Mouse (Mus musculus) limb, embryonic 14.5 days (tissue): Measurements from ENCODE around the gene Tchp. TPM values are rescaled to one million over a fixed set of nuclear protein-coding genes. Genes with fewer than 3 reads are reported as not detected.

ENCODE experiments used
- ATAC-seq: fragments of 200-750 bp; cut with Nextera tagmentation; 2 replicates; pipeline ENCODE4 v1.8.0; 2017; ENCODE audit warnings: low read depth, moderate number of reproducible peaks, moderate TSS enrichment; ENCODE audit not compliant: low FRiP score
- DNase-seq: peaks from one replicate; pipeline ENCODE4 v3.0.0-alpha.2; 2015; ENCODE audit warnings: low spot score
- H3K27ac ChIP-seq: fragments of 300-500 bp; sonication (generic); replicated peaks from 2 replicates; pipeline ENCODE4 v1.5.1; 2014; ENCODE audit warnings: low read depth, mild to moderate bottlenecking, low read length, moderate library complexity, mixed read lengths
- H3K27me3 ChIP-seq: fragments of 300-500 bp; sonication (generic); 2 replicates; pipeline ENCODE4 v1.6.1; 2014; ENCODE audit warnings: low read length, mixed read lengths; ENCODE audit not compliant: control insufficient read depth, insufficient read depth
- H3K36me3 ChIP-seq: fragments of 300-500 bp; sonication (generic); 2 replicates; pipeline ENCODE4 v1.6.1; 2014; ENCODE audit warnings: mild to moderate bottlenecking, low read length, moderate library complexity, mixed read lengths; ENCODE audit not compliant: control insufficient read depth, insufficient read depth
- H3K4me1 ChIP-seq: fragments of 300-500 bp; sonication (generic); 2 replicates; pipeline ENCODE4 v1.6.1; 2014; ENCODE audit warnings: antibody characterized with exemption, low read length, mixed read lengths; ENCODE audit not compliant: control insufficient read depth, insufficient read depth
- H3K4me2 ChIP-seq: fragments of 300-500 bp; sonication (generic); replicated peaks from 2 replicates; pipeline ENCODE4 v1.6.1; 2014; ENCODE audit warnings: low read depth, mild to moderate bottlenecking, low read length, moderate library complexity; ENCODE audit not compliant: severe bottlenecking
- H3K4me3 ChIP-seq: fragments of 300-500 bp; sonication (generic); replicated peaks from 2 replicates; pipeline ENCODE4 v1.5.1; 2014; ENCODE audit warnings: low read length
- H3K9ac ChIP-seq: fragments of 300-500 bp; sonication (generic); 2 replicates; pipeline ENCODE4 v1.6.1; 2014; ENCODE audit warnings: mild to moderate bottlenecking, low read depth, low read length, moderate library complexity; ENCODE audit not compliant: severe bottlenecking
- H3K9me3 ChIP-seq: fragments of 300-500 bp; sonication (generic); 2 replicates; pipeline ENCODE4 v1.6.1; 2016; ENCODE audit warnings: low read length; ENCODE audit not compliant: control insufficient read depth
- POLR2A ChIP-seq: fragments of 200-500 bp; IDR thresholded peaks from 2 replicates; pipeline ENCODE4 v1.8.0; 2012; ENCODE audit warnings: inconsistent platforms, mild to moderate bottlenecking, moderate library complexity, borderline replicate concordance; ENCODE audit not compliant: insufficient read depth, insufficient read length; ENCODE audit errors: extremely low read depth
- WGBS: fragments of 180-500 bp; shearing (Covaris S2); extraction: QIAGEN DNeasy Blood & Tissue Kit; methylation state at CpG from one replicate; pipeline ENCODE4 v1.1.7; 2014; 5-methylcytosine and 5-hydroxymethylcytosine counted together
- polyA plus RNA-seq, 2 experiments: library from polyadenylated mRNA; depleted of rRNA in 1 of 2; stranded (reverse) in 1 of 2; unstranded in 1 of 2; fragments of >200 nt; fragmentation: Nextera tagmentation in 1 of 2; extraction: Ambion mirVana in 1 of 2; gene quantifications; 2 replicates each; pipeline versions ENCODE4 v1.2.1 to v1.2.3; 2012 to 2014

Gene Tchp
- polyA plus RNA-seq, 2 experiments, result 10.7 to 33.6 TPM

- ATAC-seq (no peak), DNase-seq (no peak)
- Histone ChIP-seq H3K9ac (no peak overlapping the region), H3K4me3 (no peak overlapping the region), H3K27ac (no peak overlapping the region), H3K36me3 (peaks cover 77% of the 10 kb centered on the region), H3K4me2 (no peak overlapping the region), H3K9me3 (no peaks in the 10 kb centered on the region), H3K27me3 (no peaks in the 10 kb centered on the region), H3K4me1 (no peaks in the 10 kb centered on the region)
- no peak for TF ChIP-seq POLR2A
- WGBS, result 86% methylated on average over 15 of the region's 20 CpGs
Observed at GRCm38 (mm10) chr5:114719003-114719927, 11.7 kb downstream of the Tchp start.

DNA sequence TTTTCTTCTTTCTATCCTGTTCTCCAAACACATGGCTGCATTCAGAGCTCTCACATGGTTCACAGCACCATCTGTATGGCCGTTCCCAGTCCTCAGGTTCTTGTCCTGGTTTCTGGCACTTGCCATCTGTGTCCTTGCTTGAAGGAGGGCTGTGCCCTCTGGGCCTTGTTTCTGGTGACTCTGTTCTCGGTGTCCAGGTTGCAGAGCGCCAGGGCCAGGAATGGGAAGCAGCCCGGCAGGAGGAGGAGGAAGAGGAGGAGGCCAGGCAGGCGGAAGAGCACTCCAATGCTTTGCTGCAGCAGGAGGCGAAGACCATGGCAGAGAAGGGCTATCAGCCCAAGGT, 12.3 kb downstream of the Tchp start:
- Histone ChIP-seq H3K9ac (no peak overlapping the region), H3K4me3 (no peak overlapping the region), H3K36me3 (peaks cover 71% of the 10 kb centered on the region), H3K27ac (no peak overlapping the region), H3K4me1 (no peaks in the 10 kb centered on the region), H3K4me2 (no peak overlapping the region), H3K27me3 (no peaks in the 10 kb centered on the region), H3K9me3 (no peaks in the 10 kb centered on the region)
- ATAC-seq, result no peak
- TF ChIP-seq POLR2A, result no peak
- no peak for DNase-seq
- WGBS, result 92% methylated on average over 6 of the region's 6 CpGs

DNA sequence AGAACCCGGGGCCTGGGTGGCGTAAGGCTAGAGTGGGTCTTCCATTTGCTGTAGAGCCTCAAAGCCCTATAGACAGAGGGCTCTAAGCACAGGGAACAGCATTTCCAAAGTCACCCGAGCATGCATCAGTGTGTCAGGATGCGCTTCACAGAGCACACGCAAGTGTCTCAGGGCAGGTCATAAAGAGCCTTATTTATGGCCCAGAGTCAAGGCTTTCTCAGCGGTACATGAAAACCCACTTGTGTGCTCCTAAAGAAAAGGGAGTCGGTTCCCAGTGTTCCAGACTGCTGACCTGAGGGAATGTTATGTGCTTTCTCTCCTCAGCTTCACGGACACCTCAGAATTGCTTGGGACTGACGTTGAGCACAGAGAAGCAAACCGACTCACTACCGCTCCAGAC, 13.2 kb downstream of the Tchp start:
- Histone ChIP-seq H3K36me3 (peaks cover 65% of the 10 kb centered on the region), H3K4me1 (no peaks in the 10 kb centered on the region), H3K27ac (no peak overlapping the region), H3K9me3 (no peaks in the 10 kb centered on the region), H3K4me2 (no peak overlapping the region), H3K9ac (no peak overlapping the region), H3K4me3 (no peak overlapping the region), H3K27me3 (no peaks in the 10 kb centered on the region)
- 90% methylated on average over 11 of the region's 11 CpGs for WGBS
- ATAC-seq, result no peak
- TF ChIP-seq POLR2A, result no peak
- DNase-seq, result no peak

DNA sequence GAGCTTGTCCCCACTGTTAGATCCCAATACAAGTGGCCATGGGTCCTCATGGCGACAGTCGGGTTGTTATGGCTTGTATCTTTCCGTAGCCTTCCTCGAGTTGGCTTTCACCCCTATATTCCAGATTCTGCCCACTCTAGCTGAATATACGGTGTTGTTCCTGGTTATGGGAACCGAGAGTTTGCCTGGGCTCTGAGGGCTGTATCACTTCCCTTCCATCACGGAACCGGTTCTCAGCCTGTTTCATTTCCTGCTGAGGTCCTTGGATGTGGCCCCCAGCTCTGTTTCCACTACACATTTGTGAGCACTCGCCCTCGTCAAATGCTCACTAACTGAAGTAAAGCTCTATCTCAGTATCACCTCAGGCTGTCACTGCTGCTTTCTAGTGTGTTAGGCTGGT, 14.4 kb downstream of the Tchp start:
- no peaks in the 10 kb centered on the region for H3K9me3 ChIP-seq
- ATAC-seq (no peak), DNase-seq (no peak)
- H3K4me1 ChIP-seq, result no peaks in the 10 kb centered on the region
- TF ChIP-seq POLR2A, result no peak
- no peak overlapping the region; the same call in 1 of the 2 replicates for H3K27ac ChIP-seq
- H3K9ac ChIP-seq, result no peak overlapping the region
- no peak overlapping the region for H3K4me3 ChIP-seq
- H3K27me3 ChIP-seq, result no peaks in the 10 kb centered on the region
- H3K36me3 ChIP-seq, result peaks cover 57% of the 10 kb centered on the region
- no peak overlapping the region for H3K4me2 ChIP-seq
- WGBS, result 90% methylated on average over 10 of the region's 10 CpGs

DNA sequence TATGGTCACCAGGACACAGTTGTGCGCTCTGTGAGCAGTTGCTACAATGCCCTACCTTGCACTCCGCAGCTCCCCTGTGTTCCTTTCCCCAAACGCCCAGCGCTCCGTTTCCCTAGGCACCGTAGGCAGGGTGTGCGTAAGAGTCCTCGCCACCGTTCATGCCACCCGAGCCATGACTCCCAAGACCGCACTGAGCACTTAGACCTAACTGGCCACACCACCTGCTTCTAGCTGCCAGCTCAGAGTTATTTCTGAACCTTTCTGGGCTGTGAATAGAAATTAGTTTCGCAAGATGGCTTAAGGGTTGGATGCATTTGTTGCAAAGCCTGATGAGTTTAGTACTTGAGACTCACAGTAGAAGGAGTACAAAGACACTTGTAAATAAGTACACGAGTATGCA, 15.3 kb downstream of the Tchp start:
- Histone ChIP-seq H3K4me2 (no peak overlapping the region), H3K27me3 (no peaks in the 10 kb centered on the region), H3K27ac (0 out of 2 replicates have a peak overlapping the region, but pooled peaks have one; percentile 5), H3K4me3 (no peak overlapping the region), H3K9ac (no peak overlapping the region), H3K9me3 (no peaks in the 10 kb centered on the region), H3K36me3 (peaks cover 54% of the 10 kb centered on the region), H3K4me1 (no peaks in the 10 kb centered on the region)
- no peak for TF ChIP-seq POLR2A
- WGBS, result 92% methylated on average over 13 of the region's 13 CpGs
- no peak for ATAC-seq
- DNase-seq, result no peak
